Mouse (Mus musculus) inflammation-experienced regulatory T-cells, adult 6 months (primary cell): Measurements from ENCODE around the gene Hsp90ab1. TPM values are rescaled to one million over a fixed set of nuclear protein-coding genes. Genes with fewer than 3 reads are reported as not detected.
A peak's percentile ranks its signal among the peaks of the same experiment; 100 is the strongest.

Experiments used
- ATAC-seq: one replicate; pipeline ENCODE4 v1.8.0; 2017
- polyA plus RNA-seq, 3 experiments: library from polyadenylated mRNA; unstranded; fragments of 100-300 nt; shearing (Covaris generic); gene quantifications; one replicate each; pipeline ENCODE4 v1.2.1; 2017

The Hsp90ab1 gene
- polyA plus RNA-seq, 3 experiments from 2014 or later = 939 to 1,028 (median 983) TPM

- ATAC-seq = peak; percentile 10
Measured at GRCm38 (mm10) chr17:45580958-45581477, 7.9 kb upstream of the Hsp90ab1 start.

DNA sequence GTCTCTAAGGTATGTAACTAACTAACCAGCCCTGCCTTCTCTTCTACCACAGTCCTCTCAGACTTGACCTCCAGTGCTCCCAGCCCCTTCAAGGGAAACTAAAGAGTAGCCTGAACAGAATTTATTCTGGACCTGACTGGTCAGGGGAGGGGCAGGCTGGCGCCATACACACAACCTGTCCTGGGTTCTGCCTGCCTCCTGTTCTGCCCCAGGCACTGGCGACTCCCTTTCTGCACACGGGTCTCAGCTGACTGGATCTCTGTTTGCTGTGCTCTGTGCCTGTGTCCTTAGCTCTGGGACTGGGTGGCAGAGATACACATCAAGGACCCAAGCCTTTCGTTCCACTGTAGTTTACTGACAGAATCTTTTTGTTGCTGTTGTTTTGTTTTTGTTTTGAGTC lies 6.5 kb upstream of the Hsp90ab1 start:
- ATAC-seq = no peak

DNA sequence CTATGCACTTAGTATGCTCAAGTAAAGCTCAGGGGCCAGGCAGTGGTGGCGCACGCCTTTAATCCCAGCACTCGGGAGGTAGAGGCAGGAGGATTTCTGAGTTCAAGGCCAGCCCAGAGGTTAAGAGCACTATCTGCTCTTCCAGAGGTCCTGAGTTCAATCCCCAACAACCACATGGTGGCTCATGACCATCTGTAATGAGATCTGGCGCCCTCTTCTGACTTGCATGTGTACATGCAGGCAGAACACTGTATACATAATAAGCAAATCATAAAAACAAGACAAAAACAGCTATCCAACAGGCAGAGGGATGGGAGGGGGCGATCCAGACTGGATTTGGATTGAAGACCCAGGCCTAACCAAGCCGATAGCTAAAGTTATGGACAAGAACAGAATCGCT lies 5.8 kb upstream of the Hsp90ab1 start:
- no peak for ATAC-seq

GRCm38 (mm10) chr17:45578242-45578641 lies 5.2 kb upstream of the Hsp90ab1 start:
- ATAC-seq = no peak

- ATAC-seq = no peak
Measured at GRCm38 (mm10) chr17:45575123-45575897, 2.2 kb upstream of the Hsp90ab1 start.

DNA sequence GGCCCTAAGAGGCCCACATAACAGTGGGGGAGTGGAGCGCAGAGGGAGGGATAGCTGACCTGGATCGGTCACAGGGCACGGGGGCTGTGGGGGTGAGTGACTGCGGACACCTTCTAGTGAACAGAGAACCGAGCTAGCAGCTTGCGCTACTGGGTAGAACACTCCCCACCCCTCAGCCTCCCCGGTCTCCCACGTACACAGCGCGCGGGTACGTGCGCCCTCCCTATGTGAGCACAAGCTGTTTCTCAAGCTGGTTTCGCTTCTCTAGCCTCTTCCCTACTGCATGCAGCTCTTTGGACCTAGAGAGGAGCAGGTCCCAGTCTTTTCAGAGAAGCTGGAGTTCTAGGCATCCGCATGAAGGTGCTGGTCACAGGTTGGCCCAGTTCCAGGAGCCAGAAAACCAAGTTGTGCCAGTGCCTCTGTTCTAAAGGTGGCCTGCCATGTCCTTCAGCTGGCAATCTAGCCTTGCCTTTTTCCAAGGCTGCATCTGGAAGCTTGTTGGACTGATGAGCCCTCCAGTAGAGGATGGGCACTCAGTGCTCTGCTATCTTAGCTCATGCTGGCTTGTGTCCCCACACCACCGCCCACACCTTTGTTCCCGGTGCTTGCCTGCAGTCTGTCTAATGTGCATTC lies 1.2 kb upstream of the Hsp90ab1 start:
- ATAC-seq = peak; percentile 41

DNA sequence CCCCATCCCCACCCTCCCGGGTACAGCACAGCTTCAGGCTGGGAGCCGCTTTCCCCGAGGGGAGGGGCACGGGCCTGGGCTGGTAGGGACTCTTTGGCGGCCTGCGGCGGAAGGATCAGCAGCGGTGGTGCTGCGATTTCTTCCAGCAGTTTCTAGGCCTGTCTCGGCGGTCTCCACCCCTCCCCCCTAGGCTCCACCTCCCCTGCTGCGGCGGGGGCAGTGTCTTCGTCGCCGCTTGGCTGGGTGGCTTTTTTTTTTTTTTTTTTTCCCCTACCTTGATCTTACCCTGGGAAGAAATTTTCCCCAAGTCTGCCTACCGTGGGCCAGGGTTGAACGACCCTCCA lies 681 bp upstream of the Hsp90ab1 start:
- peak; percentile 39 for ATAC-seq

- ATAC-seq = peak; percentile 31
Measured at GRCm38 (mm10) chr17:45572103-45573086, 676 bp downstream of the Hsp90ab1 start.

DNA sequence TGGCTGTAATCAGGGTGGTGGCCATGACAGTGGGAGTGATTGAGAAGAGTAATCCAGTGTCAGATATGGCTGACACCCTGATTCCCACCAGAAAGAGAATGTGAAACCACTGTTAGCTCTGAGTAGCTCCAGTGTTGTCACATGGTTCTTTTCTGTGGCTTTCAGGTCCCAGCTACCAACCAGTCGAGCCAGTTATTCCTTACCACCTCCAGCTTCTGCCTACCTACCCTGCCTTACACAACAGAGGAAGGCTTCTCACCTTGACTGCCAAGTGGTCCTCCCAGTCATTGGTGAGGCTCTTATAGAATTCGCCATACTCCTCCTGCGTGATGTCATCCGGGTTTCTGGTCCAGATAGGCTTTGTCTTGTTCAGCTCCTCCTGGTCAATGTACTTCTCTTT lies 3.1 kb downstream of the Hsp90ab1 start:
- no peak for ATAC-seq

GRCm38 (mm10) chr17:45568990-45569389 lies 4.1 kb downstream of the Hsp90ab1 start:
- ATAC-seq = no peak

- no peak for ATAC-seq
Measured at GRCm38 (mm10) chr17:45567162-45567601, 5.9 kb downstream of the Hsp90ab1 start.

DNA sequence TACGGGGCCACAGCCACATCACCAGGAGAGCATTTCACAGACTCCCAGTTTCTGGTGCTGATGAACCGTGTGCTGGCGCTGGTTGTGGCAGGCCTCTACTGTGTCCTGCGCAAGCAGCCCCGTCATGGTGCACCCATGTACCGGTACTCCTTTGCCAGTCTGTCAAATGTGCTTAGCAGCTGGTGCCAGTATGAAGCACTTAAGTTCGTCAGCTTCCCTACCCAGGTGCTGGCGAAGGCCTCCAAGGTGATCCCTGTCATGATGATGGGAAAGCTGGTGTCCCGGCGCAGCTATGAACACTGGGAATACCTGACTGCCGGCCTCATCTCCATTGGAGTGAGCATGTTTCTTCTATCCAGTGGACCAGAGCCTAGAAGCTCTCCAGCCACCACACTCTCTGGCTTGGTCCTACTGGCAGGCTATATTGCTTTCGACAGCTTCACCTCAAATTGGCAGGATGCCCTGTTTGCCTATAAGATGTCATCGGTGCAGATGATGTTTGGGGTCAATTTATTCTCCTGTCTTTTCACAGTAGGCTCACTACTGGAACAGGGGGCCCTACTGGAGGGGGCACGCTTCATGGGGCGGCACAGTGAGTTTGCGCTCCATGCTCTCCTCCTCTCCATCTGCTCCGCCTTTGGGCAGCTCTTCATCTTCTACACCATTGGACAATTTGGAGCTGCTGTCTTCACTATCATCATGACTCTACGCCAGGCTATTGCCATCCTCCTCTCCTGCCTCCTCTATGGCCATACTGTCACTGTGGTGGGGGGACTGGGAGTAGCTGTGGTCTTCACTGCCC lies 6.5 kb downstream of the Hsp90ab1 start:
- no peak for ATAC-seq

DNA sequence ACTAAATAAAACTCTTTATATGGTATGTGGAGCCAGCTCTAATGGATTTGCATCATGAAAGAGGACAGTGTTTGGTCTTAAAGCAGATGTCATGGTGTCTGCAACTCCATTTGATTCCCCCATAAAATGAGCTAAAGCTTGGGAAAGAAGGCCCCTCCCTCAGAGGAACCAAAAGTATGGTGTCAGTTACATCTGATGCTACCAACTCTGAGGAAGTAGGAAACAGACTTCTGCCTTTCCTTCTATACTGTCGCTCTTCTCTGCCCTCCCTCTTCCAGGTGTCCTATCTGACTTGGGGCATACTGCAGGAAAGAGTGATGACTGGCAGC lies 7.1 kb downstream of the Hsp90ab1 start:
- ATAC-seq = no peak

GRCm38 (mm10) chr17:45565103-45565502 lies 8.0 kb downstream of the Hsp90ab1 start:
- ATAC-seq = no peak

- no peak for ATAC-seq
Measured at GRCm38 (mm10) chr17:45564531-45565084, 8.5 kb downstream of the Hsp90ab1 start.

GRCm38 (mm10) chr17:45563655-45564530 lies 9.2 kb downstream of the Hsp90ab1 start, which contains the start of gene Slc35b2:
TSS of gene Slc35b2 (plus strand) at chr17:45563874.
- peak; percentile 75 for ATAC-seq

- ATAC-seq = no peak
Measured at GRCm38 (mm10) chr17:45563216-45563615, 9.9 kb downstream of the Hsp90ab1 start.

DNA sequence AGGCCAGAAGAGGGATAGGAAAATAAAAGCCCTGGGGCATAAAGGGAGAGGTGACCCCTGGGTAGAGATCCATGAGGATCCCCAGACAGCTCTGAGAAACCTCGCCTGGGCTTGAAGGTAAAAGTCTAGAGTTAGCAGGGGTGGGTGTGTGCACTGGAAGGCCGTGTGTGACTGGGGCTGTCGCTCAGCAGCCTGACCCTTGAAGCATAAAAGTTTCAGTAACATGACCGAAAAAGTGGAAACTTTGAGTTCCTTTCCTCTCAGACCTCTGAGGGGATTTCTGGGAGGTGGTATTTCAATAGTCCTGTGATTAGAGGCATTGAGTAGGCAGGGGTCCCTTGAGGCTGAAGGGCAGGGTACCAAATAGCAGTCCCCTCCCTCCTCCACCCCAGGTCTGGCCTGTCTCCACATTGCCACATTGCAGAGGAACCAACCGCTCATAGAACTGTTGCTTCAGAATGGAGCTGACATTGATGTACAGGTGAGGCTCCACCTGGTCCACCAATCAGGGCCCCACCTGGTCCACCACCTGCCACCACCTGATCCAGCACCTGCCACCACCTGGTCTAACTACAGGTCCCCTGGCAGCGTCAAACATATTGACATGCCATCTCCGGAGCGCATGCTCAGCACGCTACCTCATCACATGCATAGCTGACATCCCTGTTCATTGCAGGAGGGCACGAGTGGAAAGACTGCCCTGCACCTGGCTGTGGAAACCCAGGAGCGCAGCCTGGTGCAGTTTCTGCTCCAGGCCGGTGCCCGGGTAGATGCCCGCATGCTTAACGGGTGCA lies 13.1 kb downstream of the Hsp90ab1 start:
- no peak for ATAC-seq

- ATAC-seq = peak; percentile 54
Measured at GRCm38 (mm10) chr17:45557998-45558862, 14.8 kb downstream of the Hsp90ab1 start.
